Mouse (Mus musculus) C2C12 (cell line): Measurements from ENCODE around the gene Eif2s2.
"Not testable (repeated sequence)": the region's sequence is repeated elsewhere in the genome, so short reads cannot be mapped to it uniquely, and the experiment has no call there.

Source experiments
- CTCF ChIP-seq: IDR thresholded peaks from one replicate; pipeline ENCODE4 v1.5.1; 2011; ENCODE audit not compliant: control insufficient read depth, insufficient read depth, insufficient read length
- MAX ChIP-seq: IDR thresholded peaks from one replicate; pipeline ENCODE4 v1.6.1; 2011; ENCODE audit warnings: mild to moderate bottlenecking, control low read depth

DNA sequence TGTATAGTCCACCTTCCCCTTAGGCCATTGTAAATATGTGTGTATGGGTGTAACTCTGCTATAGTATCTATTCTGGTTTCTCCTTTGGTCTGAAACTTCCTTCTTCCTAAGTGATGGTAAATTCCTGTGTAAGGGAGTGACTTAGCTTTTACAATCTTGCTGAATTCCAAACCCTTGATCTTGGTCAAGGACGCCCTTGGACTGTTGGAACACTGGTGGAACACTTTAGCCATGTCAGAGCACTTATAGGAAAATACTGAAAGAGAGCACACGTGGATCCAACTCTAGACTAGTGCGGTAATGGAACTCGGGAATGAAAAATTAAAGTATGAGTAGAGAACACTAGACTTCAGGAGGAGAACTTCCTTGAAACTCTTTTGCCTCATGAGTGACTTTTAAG, 6.7 kb upstream of the Eif2s2 start:
- TF ChIP-seq CTCF, MAX: not testable (repeated sequence)
